Mouse (Mus musculus) ES-CJ7 (cell line): ENCODE data around the gene Rac2.

Experiments
- DNase-seq: peaks from one replicate; pipeline ENCODE4 v3.0.0; 2011; ENCODE audit warnings: low read depth, low spot score

The Rac2 gene

DNA sequence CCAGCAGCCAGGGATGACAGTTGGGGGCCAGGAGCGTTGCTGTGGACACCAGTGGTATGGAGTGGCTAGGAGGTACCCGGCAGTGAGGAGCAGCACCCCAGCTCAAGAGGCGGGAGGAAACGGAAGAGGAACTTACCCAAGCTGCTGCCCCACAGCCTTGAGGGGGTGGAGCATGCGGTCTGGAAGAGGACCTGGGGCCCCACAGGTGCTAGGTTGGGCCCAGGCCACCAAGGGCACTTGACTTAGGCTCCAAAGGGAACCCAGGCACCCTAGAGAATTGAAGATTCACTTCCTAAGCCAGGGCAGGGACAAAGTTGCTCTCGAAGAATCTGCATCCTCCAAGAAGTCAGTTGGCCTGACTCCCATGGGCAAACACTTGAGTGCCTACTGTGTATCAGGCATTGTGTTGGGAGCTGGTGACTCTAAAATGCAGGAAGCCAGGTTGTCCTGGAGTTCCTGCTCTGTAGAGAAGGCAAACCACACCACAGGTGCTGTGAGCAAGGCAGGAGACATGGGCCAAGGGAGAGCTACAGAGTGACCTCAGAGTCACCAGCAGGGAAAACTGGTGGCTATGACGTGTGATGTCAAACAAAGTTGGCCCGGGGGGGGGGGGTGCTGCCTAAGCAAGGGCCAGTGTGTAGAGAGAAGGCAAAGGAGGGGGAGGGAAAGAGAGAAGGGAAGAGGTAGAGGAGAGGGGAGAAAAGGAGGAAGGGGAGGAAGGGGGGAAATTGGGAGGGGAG, at the start of gene Rac2:
Rac2 (minus strand) TSS at position 126 of the 740 bp plus-strand sequence.
- no peak for DNase-seq

DNA sequence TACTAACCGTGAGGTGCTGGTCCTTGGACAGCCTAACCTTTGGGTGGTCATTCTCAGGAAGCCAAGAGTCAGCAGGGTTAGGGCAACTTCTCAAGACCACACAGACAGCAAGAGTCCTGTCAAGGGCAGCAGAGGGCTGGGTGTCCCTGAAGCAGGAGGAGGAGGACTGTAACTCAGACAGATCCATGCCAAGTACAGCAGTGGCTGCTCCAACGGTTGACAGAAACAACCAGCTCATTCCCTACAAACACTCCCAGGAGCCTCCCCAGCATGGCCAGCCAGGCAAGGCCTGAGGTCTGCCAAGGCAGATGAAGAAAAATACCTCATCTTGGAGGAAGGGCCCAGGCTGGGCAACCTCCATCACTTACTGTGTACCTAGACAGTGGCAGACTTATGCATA, 44.4 kb upstream of the Rac2 start:
- no peak for DNase-seq

DNA sequence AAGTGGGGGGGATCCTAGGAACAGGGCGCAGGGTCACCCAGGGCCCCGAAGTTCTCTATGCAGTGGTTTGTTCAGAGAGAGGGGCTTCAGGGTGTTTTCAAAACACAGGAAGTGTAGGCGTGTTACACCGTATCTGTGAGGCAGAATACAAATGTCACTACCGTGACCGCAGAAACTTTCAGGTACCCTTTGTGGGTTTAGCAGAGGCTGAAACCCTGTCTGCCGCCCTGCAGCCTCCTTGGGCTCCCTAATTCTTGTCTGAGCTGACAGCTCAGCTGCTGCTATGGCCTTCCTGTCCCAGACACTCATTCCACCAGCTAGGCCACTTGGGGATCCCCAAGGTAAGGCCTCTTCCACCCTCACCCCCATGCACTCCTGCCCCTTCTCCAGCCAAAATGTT, 42.0 kb upstream of the Rac2 start:
- DNase-seq, result no peak

GRCm38 (mm10) chr15:78610705-78611462, 38.3 kb upstream of the Rac2 start:
- DNase-seq, result peak; percentile 40

GRCm38 (mm10) chr15:78607463-78607862, 34.9 kb upstream of the Rac2 start:
- no peak for DNase-seq

- DNase-seq, result no peak
Measured at GRCm38 (mm10) chr15:78606059-78606458, 33.5 kb upstream of the Rac2 start.

DNA sequence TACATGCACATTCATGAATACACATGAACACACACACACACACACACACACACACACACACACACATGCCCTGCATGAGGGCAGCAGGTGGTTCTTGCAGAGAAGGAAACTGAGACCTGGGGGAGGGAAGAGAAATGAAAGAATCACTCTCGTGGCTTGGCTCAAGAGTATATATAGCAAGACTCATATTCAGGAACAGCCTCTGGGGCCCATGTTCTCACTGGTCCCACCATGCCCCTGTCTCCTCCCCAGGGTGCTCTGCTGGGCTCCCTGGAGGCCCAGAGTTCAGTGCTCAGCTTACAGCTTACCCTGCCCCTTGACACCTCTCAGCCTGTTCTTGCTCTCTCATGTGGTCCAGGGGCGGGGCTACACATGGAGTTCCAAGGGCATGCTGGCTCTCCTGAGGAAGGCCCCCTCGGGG, 32.8 kb upstream of the Rac2 start:
- DNase-seq, result no peak

DNA sequence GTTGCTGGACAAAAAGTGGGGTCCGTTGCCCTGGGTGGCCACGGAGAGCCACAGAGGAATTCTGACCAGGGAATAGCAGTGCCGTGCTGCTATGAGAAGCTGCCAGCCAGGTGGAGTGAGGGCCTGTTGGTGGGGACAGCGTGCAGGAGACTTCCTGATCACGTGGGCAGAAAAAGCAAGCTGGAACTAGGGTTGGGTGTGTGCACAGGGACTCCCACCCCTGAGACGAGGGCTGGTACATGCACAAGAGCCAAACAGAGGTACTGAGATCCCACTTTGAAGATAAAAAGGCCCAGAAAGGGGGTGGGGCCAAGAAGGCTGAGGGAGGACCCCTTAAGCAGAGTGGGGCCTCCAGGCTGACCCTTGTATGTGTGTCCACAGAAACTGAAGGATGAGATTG, 31.7 kb upstream of the Rac2 start:
- DNase-seq, result no peak

DNA sequence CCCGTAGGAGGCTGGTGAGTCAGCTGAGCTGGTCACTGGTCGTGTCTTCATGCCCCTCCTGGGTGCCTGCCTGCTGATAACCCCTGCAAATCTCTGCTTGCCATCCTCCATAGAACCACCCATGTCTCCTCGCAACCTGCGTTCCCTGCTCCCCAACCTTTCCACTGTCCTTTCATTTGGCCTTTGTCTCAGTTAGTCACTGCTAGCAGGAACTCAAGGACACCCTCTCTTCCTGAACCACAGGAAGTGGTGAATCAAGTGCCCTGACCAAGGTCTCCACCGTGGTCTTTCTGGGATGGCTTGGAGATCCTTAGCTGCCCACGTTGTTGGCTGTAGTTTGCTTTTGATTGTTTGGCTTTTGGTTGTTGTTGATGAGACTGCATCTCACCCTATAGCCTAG, 28.6 kb upstream of the Rac2 start:
- no peak for DNase-seq

DNA sequence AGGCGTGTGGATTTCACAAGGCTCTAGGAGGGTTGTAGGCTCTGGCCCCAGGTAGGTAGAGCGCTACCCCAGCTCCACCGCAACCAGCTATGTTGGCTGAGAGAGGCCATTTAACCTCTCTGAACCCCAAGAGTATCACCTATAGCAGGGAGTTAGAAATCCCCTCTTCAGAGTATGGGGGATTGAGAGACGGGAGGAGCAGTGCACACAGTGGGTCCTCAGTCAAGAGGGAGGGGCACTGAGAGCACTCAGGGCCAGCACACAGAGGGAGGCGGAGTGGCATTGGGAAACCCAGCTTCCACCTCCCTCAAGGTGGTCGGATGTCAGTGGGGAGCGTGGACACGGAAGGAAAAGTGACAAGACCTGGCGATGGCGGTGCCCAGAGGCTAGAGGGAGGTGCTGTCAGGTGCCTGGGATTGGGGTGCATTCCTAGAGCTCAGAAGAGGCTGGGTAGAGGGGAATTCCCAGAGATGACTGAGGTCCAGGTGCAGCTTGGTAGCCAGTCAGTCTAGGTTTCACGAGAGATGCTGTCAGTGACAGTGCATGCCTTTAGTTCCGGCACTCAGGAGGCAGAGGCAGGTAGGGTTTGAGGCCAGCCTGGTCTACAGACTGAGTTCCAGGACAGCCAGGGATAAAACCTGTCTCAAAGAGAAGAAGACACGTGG, 27.1 kb upstream of the Rac2 start:
- no peak for DNase-seq

GRCm38 (mm10) chr15:78599124-78599523, 26.5 kb upstream of the Rac2 start:
- no peak for DNase-seq

DNA sequence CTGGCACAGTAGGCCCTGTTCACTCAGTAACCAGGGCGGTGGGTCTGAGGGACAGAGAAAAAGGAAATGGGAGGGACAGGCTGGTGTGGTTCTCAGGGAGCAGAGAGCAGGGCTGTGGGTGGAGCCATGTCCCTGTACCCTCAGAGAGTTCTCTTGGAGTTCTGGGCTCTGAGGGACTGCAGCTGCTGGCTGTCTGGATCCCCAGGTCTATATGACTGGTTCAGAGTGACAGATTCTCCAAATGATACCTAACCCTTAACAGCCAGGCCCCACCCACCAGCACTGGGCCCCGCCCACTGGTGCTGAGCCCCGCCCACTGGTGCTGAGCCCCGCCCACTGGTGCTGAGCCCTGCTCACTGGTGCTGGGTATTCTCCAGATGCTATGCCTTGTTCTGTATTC, 25.1 kb upstream of the Rac2 start:
- DNase-seq, result no peak

DNA sequence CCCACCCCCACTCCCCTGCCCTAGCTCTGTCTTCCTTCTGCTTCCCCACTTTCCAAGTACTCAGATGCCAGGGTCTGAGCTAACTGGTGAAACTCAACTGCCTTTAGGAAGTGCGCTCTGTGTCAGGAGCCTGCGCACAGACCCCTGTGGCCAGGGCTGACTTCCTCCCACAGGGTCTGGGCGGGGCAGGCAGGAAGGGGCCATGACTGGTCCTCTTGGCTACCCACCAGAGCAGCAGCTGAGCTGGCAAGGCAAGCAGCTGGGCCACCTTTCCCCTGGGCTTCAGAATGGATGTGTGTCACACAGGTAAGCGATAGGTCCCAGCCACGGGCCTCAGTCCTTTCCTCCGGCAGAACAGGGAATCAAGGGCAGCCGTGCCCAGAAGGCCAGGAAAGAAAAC, 24.3 kb upstream of the Rac2 start, which contains the start of gene Cyth4:
Cyth4 (plus strand) TSS at position 134 of the 400 bp plus-strand sequence.
- DNase-seq, result no peak

GRCm38 (mm10) chr15:78596504-78596903, 23.9 kb upstream of the Rac2 start:
- DNase-seq, result no peak

DNA sequence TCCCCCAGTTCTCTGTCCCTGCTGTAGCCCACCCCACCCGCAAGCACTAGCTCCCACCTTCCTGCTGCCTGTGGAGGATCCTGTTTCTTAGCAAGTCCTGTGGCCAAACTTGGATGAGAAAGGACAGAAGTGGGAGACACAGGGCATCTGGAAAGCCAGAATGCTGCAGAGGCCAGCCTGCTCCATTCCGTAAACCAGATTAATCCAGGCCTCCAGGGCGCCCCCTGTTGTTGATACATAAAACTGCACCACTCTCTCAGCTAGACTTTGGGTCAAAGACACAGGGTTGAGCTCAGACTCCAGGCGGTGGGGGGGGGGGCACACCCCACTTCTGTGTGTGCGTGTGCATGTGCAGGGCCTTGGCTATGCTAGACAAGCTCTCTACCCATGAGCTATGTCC, 22.9 kb upstream of the Rac2 start:
- no peak for DNase-seq

DNA sequence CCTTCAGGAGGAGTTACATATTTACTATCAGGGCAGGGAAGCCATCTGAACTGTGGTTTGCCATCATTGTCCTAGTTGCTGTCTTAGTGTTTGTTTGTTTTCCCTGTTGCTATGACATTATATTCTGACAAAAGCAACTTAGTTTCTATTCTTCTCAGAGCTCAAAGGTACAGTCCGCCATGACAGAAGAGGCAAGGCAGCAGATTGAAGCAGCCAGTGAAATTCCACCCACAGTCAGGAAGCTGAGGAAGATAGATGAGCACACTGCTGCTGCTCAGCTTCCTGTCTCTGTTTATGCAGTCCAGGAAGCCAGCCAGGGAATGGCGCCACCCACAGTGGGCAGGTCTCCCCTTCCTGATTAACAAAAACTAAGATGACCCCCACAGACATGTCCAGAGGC, 22.2 kb upstream of the Rac2 start:
- no peak for DNase-seq

DNA sequence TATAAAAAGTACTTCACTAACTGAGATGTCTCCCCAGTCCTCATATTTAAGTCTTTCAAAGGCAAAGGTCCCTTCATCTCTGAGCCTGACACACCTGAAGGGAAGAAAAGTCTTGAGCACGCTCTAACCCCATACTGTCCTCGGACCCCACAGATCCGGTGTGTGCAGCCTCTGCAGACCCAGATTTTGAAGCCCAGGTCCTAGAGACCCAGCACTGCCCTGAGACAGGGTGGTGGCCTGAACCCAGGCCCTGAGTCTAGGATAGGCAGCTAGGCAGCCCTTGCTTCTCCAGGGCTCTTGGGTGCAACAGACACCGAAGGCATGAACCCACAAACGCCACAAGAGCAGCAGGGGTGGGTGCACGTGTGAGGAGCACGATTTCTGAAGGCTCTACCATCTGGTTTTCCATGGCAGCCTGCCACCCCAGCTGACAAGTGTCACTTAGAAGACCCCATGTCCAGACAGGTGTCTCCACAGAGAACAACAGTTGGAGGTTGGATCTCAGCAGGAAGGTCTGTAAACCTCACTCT, 21.4 kb upstream of the Rac2 start:
- no peak for DNase-seq

DNA sequence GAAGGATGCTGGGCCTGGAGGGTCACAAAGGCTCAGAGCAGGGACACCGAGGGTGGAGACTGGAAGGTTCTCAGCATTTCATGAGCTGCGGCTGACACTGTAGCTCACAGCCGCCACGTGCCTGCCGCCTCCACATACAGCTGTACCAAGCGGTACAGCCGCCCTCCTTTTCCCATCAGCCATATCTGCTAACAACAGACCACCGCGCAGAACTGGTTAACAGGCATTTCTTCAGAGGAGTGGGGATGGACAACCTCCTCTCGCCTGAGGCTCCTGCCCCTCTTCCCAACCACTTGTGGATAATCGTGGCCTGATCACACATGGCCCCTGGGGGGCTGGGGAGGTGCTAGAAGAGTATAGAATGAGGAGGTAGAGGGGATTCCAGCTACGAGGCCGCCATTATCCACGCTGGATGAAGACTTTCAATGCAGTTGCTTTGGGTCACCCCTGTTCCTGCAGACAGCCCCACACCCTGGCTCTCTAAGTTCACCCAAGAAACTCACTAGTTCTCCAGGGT, 19.9 kb upstream of the Rac2 start:
- DNase-seq, result peak; percentile 44

DNA sequence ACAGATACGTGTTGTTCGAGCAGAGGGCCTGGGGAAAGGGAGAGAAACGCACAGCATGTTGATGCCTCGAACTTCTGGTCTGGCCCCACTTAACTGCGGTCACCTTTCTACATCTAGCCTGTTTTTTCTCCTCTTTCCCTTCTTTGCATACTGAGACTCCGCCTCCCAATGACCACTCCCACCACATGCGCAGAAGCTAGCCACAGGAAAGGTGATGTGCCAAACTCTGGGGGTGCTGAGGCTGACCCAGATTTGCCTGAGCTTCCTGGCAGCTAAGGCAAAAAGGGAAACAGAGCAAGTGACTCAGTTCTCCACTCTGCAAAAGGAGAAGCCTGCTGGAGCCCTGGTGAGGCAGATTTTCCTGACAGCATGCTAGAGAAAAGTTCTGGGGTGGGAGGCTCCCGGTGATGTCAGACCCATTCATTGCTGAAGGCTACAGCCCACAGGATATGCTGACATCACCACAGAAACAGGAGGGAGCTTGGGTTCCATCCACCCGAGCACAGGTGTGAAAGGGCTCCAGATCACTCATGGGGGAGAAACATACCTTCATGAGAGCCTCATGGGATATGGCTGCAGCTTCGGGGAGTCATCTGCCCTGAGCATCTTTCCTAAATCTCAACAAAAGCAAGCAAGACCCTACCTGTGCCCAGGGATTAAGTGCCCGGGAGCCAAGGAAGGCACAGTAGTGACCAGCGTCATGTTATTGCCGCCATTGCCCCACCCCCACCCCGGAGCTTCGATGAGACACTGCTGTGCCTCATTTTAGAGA, 19.3 kb upstream of the Rac2 start:
- peak; percentile 52 for DNase-seq

- peak; percentile 40 for DNase-seq
Measured at GRCm38 (mm10) chr15:78590785-78591184, 18.2 kb upstream of the Rac2 start.

GRCm38 (mm10) chr15:78589936-78590335, 17.4 kb upstream of the Rac2 start:
- no peak for DNase-seq
